Mouse (Mus musculus): ENCODE data around the gene Ikzf4. TPM values are rescaled to one million over a fixed set of nuclear protein-coding genes. Genes with fewer than 3 reads are reported as not detected.
A peak's percentile ranks its signal among the peaks of the same experiment; 100 is the strongest.

Ikzf4 gene
- polyA plus RNA-seq, 1 experiment from 2014 or later: 3.0 TPM

GRCm38 (mm10) chr10:128663441-128664220, 17.8 kb upstream of the Ikzf4 start:
- Histone ChIP-seq H3K36me3 (no peaks in the 10 kb centered on the region), H3K4me2 (no peak overlapping the region), H3K4me3 (no peak overlapping the region), H3K4me1 (replicated peaks) (peaks cover 3% of the 10 kb centered on the region; the same call in 1 of the 2 replicates), H3K27ac (ENCODE audit: poor library complexity, severe bottlenecking) (no peak overlapping the region), H3K9ac (no peak overlapping the region), H3K27me3 (replicated peaks) (no peaks in the 10 kb centered on the region; the same call in 1 of the 2 replicates), H3K9me3 (replicated peaks) (no peaks in the 10 kb centered on the region)
- no peak for ATAC-seq (ENCODE audit: insufficient number of reproducible peaks, low FRiP score)
- 40% methylated on average over 5 of the region's 5 CpGs for WGBS

- Histone ChIP-seq H3K27me3 (replicated peaks) (no peaks in the 10 kb centered on the region; the same call in 1 of the 2 replicates), H3K4me2 (no peak overlapping the region), H3K9ac (no peak overlapping the region), H3K4me3 (no peak overlapping the region), H3K36me3 (no peaks in the 10 kb centered on the region), H3K27ac (ENCODE audit: poor library complexity, severe bottlenecking) (no peak overlapping the region), H3K4me1 (replicated peaks) (no peaks in the 10 kb centered on the region), H3K9me3 (replicated peaks) (no peaks in the 10 kb centered on the region)
- ATAC-seq (ENCODE audit: insufficient number of reproducible peaks, low FRiP score): no peak
Measured at GRCm38 (mm10) chr10:128662465-128662864, 16.7 kb upstream of the Ikzf4 start.

- 43% methylated on average over 9 of the region's 9 CpGs for WGBS
- Histone ChIP-seq H3K27me3 (replicated peaks) (no peaks in the 10 kb centered on the region; the same call in 1 of the 2 replicates), H3K9ac (no peak overlapping the region), H3K9me3 (replicated peaks) (no peaks in the 10 kb centered on the region), H3K4me3 (no peak overlapping the region), H3K4me1 (replicated peaks) (peaks cover 4% of the 10 kb centered on the region), H3K4me2 (no peak overlapping the region), H3K36me3 (no peaks in the 10 kb centered on the region), H3K27ac (ENCODE audit: poor library complexity, severe bottlenecking) (no peak overlapping the region)
- ATAC-seq (ENCODE audit: insufficient number of reproducible peaks, low FRiP score): no peak
Measured at GRCm38 (mm10) chr10:128659490-128659889, 13.7 kb upstream of the Ikzf4 start.

- no peaks in the 10 kb centered on the region for H3K36me3 ChIP-seq
- peaks cover 4% of the 10 kb centered on the region for H3K4me1 ChIP-seq (replicated peaks)
- ATAC-seq (ENCODE audit: insufficient number of reproducible peaks, low FRiP score): no peak
- H3K4me2 ChIP-seq: no peak overlapping the region
- H3K27me3 ChIP-seq (replicated peaks): no peaks in the 10 kb centered on the region; the same call in 1 of the 2 replicates
- H3K27ac ChIP-seq (ENCODE audit: poor library complexity, severe bottlenecking): no peak overlapping the region
- H3K9me3 ChIP-seq (replicated peaks): no peaks in the 10 kb centered on the region
- 57% methylated on average over 9 of the region's 9 CpGs for WGBS
- no peak overlapping the region for H3K9ac ChIP-seq
- no peak overlapping the region for H3K4me3 ChIP-seq
Measured at GRCm38 (mm10) chr10:128657844-128658243, 12.1 kb upstream of the Ikzf4 start.

GRCm38 (mm10) chr10:128656731-128657130, 10.9 kb upstream of the Ikzf4 start:
- H3K4me1 ChIP-seq (replicated peaks): peaks cover 4% of the 10 kb centered on the region
- no peaks in the 10 kb centered on the region for H3K36me3 ChIP-seq
- H3K27ac ChIP-seq (ENCODE audit: poor library complexity, severe bottlenecking): no peak overlapping the region
- no peaks in the 10 kb centered on the region for H3K27me3 ChIP-seq (replicated peaks)
- H3K4me2 ChIP-seq: no peak overlapping the region
- H3K4me3 ChIP-seq: no peak overlapping the region
- 97% methylated on average over 1 of the region's 1 CpGs for WGBS
- no peak overlapping the region for H3K9ac ChIP-seq
- no peak for ATAC-seq (ENCODE audit: insufficient number of reproducible peaks, low FRiP score)
- H3K9me3 ChIP-seq (replicated peaks): no peaks in the 10 kb centered on the region

GRCm38 (mm10) chr10:128655254-128655653, 9.5 kb upstream of the Ikzf4 start:
- WGBS: 30% methylated on average over 3 of the region's 3 CpGs
- H3K4me2 ChIP-seq: no peak overlapping the region

GRCm38 (mm10) chr10:128653866-128654265, 8.1 kb upstream of the Ikzf4 start:
- Histone ChIP-seq H3K36me3 (no peaks in the 10 kb centered on the region), H3K27me3 (replicated peaks) (no peaks in the 10 kb centered on the region), H3K9me3 (replicated peaks) (no peaks in the 10 kb centered on the region), H3K4me1 (replicated peaks) (peaks cover 4% of the 10 kb centered on the region), H3K4me3 (no peak overlapping the region), H3K4me2 (no peak overlapping the region), H3K9ac (no peak overlapping the region), H3K27ac (ENCODE audit: poor library complexity, severe bottlenecking) (no peak overlapping the region)
- 71% methylated on average over 4 of the region's 4 CpGs for WGBS
- ATAC-seq (ENCODE audit: insufficient number of reproducible peaks, low FRiP score): no peak

More at GRCm38 (mm10) chr10:128655254-128655653, 9.5 kb upstream of the Ikzf4 start:
- peaks cover 4% of the 10 kb centered on the region for H3K4me1 ChIP-seq (replicated peaks)
- H3K27ac ChIP-seq (ENCODE audit: poor library complexity, severe bottlenecking): no peak overlapping the region
- H3K36me3 ChIP-seq: no peaks in the 10 kb centered on the region
- H3K9me3 ChIP-seq (replicated peaks): no peaks in the 10 kb centered on the region
- H3K4me3 ChIP-seq: no peak overlapping the region
- no peaks in the 10 kb centered on the region for H3K27me3 ChIP-seq (replicated peaks)
- ATAC-seq (ENCODE audit: insufficient number of reproducible peaks, low FRiP score): no peak
- no peak overlapping the region for H3K9ac ChIP-seq

GRCm38 (mm10) chr10:128646139-128647089, 623 bp upstream of the Ikzf4 start:
- 8% methylated on average over 12 of the region's 13 CpGs for WGBS
- Histone ChIP-seq H3K9me3 (replicated peaks) (no peaks in the 10 kb centered on the region), H3K27me3 (replicated peaks) (peaks cover 12% of the 10 kb centered on the region; the same call in 1 of the 2 replicates), H3K9ac (peak overlapping the region; percentile 82), H3K4me3 (peak overlapping the region; percentile 54), H3K36me3 (no peaks in the 10 kb centered on the region), H3K4me1 (replicated peaks) (peaks cover 32% of the 10 kb centered on the region), H3K4me2 (peak overlapping the region; percentile 86), H3K27ac (ENCODE audit: poor library complexity, severe bottlenecking) (no peak overlapping the region)
- peak; percentile 57 for ATAC-seq (ENCODE audit: insufficient number of reproducible peaks, low FRiP score)

- no peak overlapping the region for H3K9ac ChIP-seq
- 0 out of 2 replicates have a peak, but pooled peaks cover 3% of the 10 kb centered on the region for H3K36me3 ChIP-seq
- H3K4me1 ChIP-seq (replicated peaks): peaks cover 38% of the 10 kb centered on the region
- H3K27me3 ChIP-seq (replicated peaks): peaks cover 12% of the 10 kb centered on the region; the same call in 1 of the 2 replicates
- no peak for ATAC-seq (ENCODE audit: insufficient number of reproducible peaks, low FRiP score)
- WGBS: 73% methylated on average over 6 of the region's 6 CpGs
- no peak overlapping the region for H3K27ac ChIP-seq (ENCODE audit: poor library complexity, severe bottlenecking)
- no peak overlapping the region for H3K4me3 ChIP-seq
- H3K9me3 ChIP-seq (replicated peaks): no peaks in the 10 kb centered on the region
- no peak overlapping the region for H3K4me2 ChIP-seq
Measured at GRCm38 (mm10) chr10:128642749-128643148, 3.0 kb downstream of the Ikzf4 start.

GRCm38 (mm10) chr10:128641871-128642270, 3.9 kb downstream of the Ikzf4 start:
- no peak overlapping the region for H3K27ac ChIP-seq (ENCODE audit: poor library complexity, severe bottlenecking)

GRCm38 (mm10) chr10:128640891-128641290, 4.9 kb downstream of the Ikzf4 start:
- no peak overlapping the region for H3K4me2 ChIP-seq
- H3K27ac ChIP-seq (ENCODE audit: poor library complexity, severe bottlenecking): no peak overlapping the region
- 0 out of 2 replicates have a peak, but pooled peaks cover 3% of the 10 kb centered on the region for H3K36me3 ChIP-seq
- no peak for ATAC-seq (ENCODE audit: insufficient number of reproducible peaks, low FRiP score)
- peaks cover 34% of the 10 kb centered on the region for H3K4me1 ChIP-seq (replicated peaks)
- WGBS: 86% methylated on average over 15 of the region's 15 CpGs
- H3K9me3 ChIP-seq (replicated peaks): no peaks in the 10 kb centered on the region
- H3K9ac ChIP-seq: no peak overlapping the region
- no peak overlapping the region for H3K4me3 ChIP-seq
- peaks cover 12% of the 10 kb centered on the region; the same call in 1 of the 2 replicates for H3K27me3 ChIP-seq (replicated peaks)

More at GRCm38 (mm10) chr10:128641871-128642270, 3.9 kb downstream of the Ikzf4 start:
- Histone ChIP-seq H3K27me3 (replicated peaks) (peaks cover 12% of the 10 kb centered on the region; the same call in 1 of the 2 replicates), H3K9me3 (replicated peaks) (no peaks in the 10 kb centered on the region), H3K4me1 (replicated peaks) (peaks cover 39% of the 10 kb centered on the region), H3K4me2 (peak overlapping the region; percentile 14; the same call in 1 of the 2 replicates), H3K9ac (no peak overlapping the region), H3K36me3 (0 out of 2 replicates have a peak, but pooled peaks cover 3% of the 10 kb centered on the region), H3K4me3 (no peak overlapping the region)
- 48% methylated on average over 7 of the region's 7 CpGs for WGBS
- ATAC-seq (ENCODE audit: insufficient number of reproducible peaks, low FRiP score): no peak

Data from heart, embryonic 12.5 days (tissue).